Mouse (Mus musculus): ENCODE results near the gene Sept9. TPM values are rescaled to one million over a fixed set of nuclear protein-coding genes. Genes with fewer than 3 reads are reported as not detected.

Sept9 gene
- total and polyA plus RNA-seq, 3 experiments, result 115 to 469 (median 292) TPM

DNA sequence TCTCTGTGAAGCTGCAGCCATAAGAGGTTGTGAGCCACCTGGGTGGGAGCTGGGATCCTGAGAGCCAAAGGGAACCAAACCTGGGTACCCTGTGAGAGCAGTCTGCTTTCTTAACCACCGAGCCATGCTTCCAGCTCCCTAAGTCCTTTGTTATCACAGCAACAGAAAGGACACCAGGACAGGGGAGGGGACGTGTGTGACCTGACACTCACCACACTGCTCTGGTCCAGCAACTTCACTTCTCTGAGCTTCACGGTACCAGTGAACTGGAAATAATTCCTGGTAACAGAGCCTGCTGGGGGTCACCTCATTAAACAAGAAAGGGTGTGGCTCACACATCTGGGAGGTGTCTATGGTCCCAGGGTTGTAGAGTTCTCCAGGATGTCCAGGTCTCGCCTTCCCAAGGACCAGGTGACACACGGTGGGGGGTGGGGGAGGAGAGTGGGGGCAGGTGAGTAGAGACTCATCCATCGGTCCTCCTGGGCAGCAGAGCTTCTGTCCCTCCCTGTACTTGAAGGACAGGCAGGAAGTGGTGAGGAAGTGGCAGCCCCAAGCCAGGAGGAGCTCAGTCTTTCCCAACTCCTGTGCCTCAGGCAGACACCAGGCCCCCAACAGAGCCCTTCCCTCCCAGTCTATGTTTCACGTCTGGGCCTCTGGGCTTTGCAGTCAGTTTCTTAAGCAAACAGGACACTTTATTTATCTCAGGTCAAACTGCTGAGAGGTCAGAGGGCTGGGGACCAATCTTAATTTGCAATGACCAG, 191.5 kb downstream of the Sept9 start:
- DNase-seq (ENCODE audit: low spot score) (no peak), ATAC-seq (ENCODE audit: extremely low read depth, insufficient number of reproducible peaks, low FRiP score, poor library complexity, severe bottlenecking) (no peak)
- no peaks in the 10 kb centered on the region for H3K36me3 ChIP-seq (replicated peaks)
- no peak overlapping the region for H3K4me3 ChIP-seq (ENCODE audit: low read depth, low read length)
- H3K4me1 ChIP-seq (ENCODE audit: insufficient read depth, low read depth, low read length), result peaks cover 5% of the 10 kb centered on the region; the same call in 1 of the 2 replicates
- TF ChIP-seq GATA2 (IDR thresholded peaks at IDR 0.05; ENCODE audit: borderline replicate concordance, low read depth, low read length) (no peak), TAL1 (conservative IDR thresholded peaks at IDR 0.05; ENCODE audit: low read depth, low read length) (no peak), GATA1 (IDR thresholded peaks at IDR 0.05; ENCODE audit: borderline replicate concordance, low read length) (no peak), CTCF (IDR thresholded peaks at IDR 0.05; ENCODE audit: low read depth, low read length) (no peak), POLR2AphosphoS5 (IDR thresholded peaks at IDR 0.05; ENCODE audit: insufficient replicate concordance, low read depth, low read length) (no peak)
- H3K27me3 ChIP-seq (ENCODE audit: insufficient read depth, low read length), result peaks cover 36% of the 10 kb centered on the region
- H3K9me3 ChIP-seq (replicated peaks), result no peaks in the 10 kb centered on the region

DNA sequence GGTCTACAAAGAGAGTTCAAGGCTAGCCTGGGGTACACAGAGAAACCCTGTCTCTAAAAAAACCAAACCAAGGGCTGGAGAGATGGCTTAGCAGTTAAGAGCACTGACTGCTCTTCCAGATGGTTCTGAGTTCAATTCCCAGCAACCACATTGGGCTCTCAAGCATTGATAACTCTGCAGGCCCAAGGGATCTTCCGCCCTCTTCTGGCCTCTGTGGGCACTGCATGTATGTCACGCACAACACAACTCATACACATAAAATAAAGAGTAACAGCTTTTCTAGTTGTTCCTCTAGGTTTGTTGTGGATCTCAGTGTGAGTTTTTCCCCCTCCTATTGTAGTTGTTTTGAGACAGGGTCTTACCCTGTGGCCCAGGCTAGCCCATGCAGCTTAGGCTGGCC, 192.8 kb downstream of the Sept9 start:
- peaks cover 5% of the 10 kb centered on the region; the same call in 1 of the 2 replicates for H3K4me1 ChIP-seq (ENCODE audit: insufficient read depth, low read depth, low read length)
- H3K4me3 ChIP-seq (ENCODE audit: low read depth, low read length), result no peak overlapping the region
- no peaks in the 10 kb centered on the region for H3K36me3 ChIP-seq (replicated peaks)
- peaks cover 37% of the 10 kb centered on the region for H3K27me3 ChIP-seq (ENCODE audit: insufficient read depth, low read length)
- ATAC-seq (ENCODE audit: extremely low read depth, insufficient number of reproducible peaks, low FRiP score, poor library complexity, severe bottlenecking) (no peak), DNase-seq (ENCODE audit: low spot score) (no peak)
- no peaks in the 10 kb centered on the region for H3K9me3 ChIP-seq (replicated peaks)
- TF ChIP-seq CTCF (IDR thresholded peaks at IDR 0.05; ENCODE audit: low read depth, low read length), result peak; percentile 88
- TF ChIP-seq TAL1 (conservative IDR thresholded peaks at IDR 0.05; ENCODE audit: low read depth, low read length), result no peak

DNA sequence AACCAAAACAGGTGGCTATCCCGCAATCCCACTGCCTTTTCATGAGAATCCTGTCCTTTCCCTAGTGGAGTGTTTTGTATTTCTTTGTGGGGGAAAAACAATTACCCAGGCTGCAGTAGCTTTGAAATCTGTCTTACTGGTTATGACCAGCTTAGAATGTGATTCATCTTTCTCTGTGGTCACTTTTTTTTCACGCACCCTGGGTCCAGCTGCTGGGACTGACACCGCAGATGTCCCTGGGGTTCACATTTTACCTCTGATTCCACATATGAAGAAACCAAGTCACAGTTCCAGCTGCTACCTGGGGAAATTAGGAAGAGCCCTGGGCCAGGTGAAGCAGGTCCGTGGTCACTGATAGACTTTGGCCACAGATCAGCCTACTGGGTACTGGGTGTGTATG, 194.3 kb downstream of the Sept9 start:
- Histone ChIP-seq H3K27me3 (ENCODE audit: insufficient read depth, low read length) (peaks cover 33% of the 10 kb centered on the region), H3K9me3 (replicated peaks) (no peaks in the 10 kb centered on the region), H3K4me3 (ENCODE audit: low read depth, low read length) (no peak overlapping the region), H3K4me1 (ENCODE audit: insufficient read depth, low read depth, low read length) (peaks cover 5% of the 10 kb centered on the region; the same call in 1 of the 2 replicates), H3K36me3 (replicated peaks) (no peaks in the 10 kb centered on the region)
- no peak for ATAC-seq (ENCODE audit: extremely low read depth, insufficient number of reproducible peaks, low FRiP score, poor library complexity, severe bottlenecking)
- no peak for DNase-seq (ENCODE audit: low spot score)
- TF ChIP-seq POLR2AphosphoS5 (IDR thresholded peaks at IDR 0.05; ENCODE audit: insufficient replicate concordance, low read depth, low read length) (no peak), GATA1 (IDR thresholded peaks at IDR 0.05; ENCODE audit: borderline replicate concordance, low read length) (no peak), CTCF (IDR thresholded peaks at IDR 0.05; ENCODE audit: low read depth, low read length) (no peak), TAL1 (conservative IDR thresholded peaks at IDR 0.05; ENCODE audit: low read depth, low read length) (no peak), GATA2 (IDR thresholded peaks at IDR 0.05; ENCODE audit: borderline replicate concordance, low read depth, low read length) (no peak)

DNA sequence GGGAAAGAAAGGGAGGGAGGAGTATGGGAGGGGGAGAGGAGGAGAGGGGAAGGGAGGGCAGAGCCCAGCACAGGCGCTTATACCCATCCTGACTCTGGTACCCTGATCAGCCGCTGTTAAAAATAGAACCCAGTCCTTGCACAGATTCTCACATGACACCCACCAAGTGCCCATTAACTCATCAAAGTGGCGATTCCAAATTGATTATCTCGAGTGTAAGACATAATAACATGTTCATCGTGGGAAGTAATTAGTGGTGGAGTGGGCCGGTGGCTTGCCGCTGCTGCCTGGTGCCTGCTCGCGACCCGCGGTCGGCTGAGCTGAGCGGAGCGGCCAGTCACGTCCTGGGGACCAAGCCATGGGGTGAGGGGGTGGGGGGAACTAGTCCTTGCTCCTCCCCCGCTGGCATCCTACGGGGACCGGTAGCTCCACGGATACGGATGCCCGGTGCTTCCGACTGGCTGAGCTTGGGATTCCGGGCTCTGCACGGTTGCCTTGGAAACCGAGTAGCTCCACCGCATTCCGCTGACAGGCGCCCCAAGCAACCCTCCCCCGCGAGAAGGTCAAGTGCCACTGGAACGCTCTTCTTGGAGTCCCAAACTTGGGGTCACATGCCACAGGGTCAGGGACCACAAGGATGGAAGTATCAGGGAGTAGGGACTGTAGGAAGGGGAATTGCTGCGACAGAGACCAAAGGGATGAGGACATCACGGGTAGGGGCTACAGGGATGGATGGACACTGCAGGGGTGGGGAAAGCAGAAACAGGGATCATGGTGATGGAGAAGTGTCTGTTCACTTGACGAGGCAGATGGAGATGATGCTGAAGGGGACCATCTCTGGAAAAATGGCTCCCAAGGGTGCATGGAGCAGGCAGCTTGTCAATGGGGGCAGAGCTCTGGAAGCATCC, 195.0 kb downstream of the Sept9 start:
- no peaks in the 10 kb centered on the region for H3K36me3 ChIP-seq (replicated peaks)
- DNase-seq (ENCODE audit: low spot score), result no peak
- peaks cover 5% of the 10 kb centered on the region; the same call in 1 of the 2 replicates for H3K4me1 ChIP-seq (ENCODE audit: insufficient read depth, low read depth, low read length)
- peaks cover 38% of the 10 kb centered on the region for H3K27me3 ChIP-seq (ENCODE audit: insufficient read depth, low read length)
- H3K9me3 ChIP-seq (replicated peaks), result no peaks in the 10 kb centered on the region
- no peak for TF ChIP-seq CTCF (IDR thresholded peaks at IDR 0.05; ENCODE audit: low read depth, low read length)
- TF ChIP-seq POLR2AphosphoS5 (IDR thresholded peaks at IDR 0.05; ENCODE audit: insufficient replicate concordance, low read depth, low read length), result no peak
- no peak for TF ChIP-seq GATA1 (IDR thresholded peaks at IDR 0.05; ENCODE audit: borderline replicate concordance, low read length)
- TF ChIP-seq GATA2 (IDR thresholded peaks at IDR 0.05; ENCODE audit: borderline replicate concordance, low read depth, low read length), result no peak
- no peak for TF ChIP-seq TAL1 (conservative IDR thresholded peaks at IDR 0.05; ENCODE audit: low read depth, low read length)
- no peak for ATAC-seq (ENCODE audit: extremely low read depth, insufficient number of reproducible peaks, low FRiP score, poor library complexity, severe bottlenecking)
- no peak overlapping the region for H3K4me3 ChIP-seq (ENCODE audit: low read depth, low read length)

DNA sequence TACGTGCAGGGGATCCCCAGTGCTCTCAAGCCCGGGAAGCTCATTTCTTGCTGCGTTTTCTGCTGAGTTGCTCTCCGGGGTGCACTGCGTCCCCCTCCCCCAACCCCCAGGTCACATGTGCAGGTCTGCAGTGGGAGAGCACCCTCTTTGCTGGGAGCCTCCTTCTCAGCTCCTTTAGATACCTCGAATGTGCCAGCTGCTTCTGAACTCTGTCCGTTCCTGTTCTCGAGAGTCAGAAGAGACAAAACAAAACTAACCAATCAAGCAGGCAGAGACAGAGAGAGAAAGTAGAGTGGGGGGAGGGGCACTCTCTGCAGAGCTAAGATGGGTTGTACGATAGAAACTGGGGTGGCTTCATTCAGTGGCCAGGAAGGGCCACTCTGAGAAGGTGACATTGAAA, 195.8 kb downstream of the Sept9 start:
- Histone ChIP-seq H3K4me1 (ENCODE audit: insufficient read depth, low read depth, low read length) (peaks cover 5% of the 10 kb centered on the region; the same call in 1 of the 2 replicates), H3K9me3 (replicated peaks) (no peaks in the 10 kb centered on the region), H3K36me3 (replicated peaks) (no peaks in the 10 kb centered on the region), H3K27me3 (ENCODE audit: insufficient read depth, low read length) (peaks cover 39% of the 10 kb centered on the region), H3K4me3 (ENCODE audit: low read depth, low read length) (no peak overlapping the region)
- no peak for ATAC-seq (ENCODE audit: extremely low read depth, insufficient number of reproducible peaks, low FRiP score, poor library complexity, severe bottlenecking)
- no peak for DNase-seq (ENCODE audit: low spot score)
- no peak for TF ChIP-seq GATA1 (IDR thresholded peaks at IDR 0.05; ENCODE audit: borderline replicate concordance, low read length)
- TF ChIP-seq POLR2AphosphoS5 (IDR thresholded peaks at IDR 0.05; ENCODE audit: insufficient replicate concordance, low read depth, low read length), result no peak
- no peak for TF ChIP-seq TAL1 (conservative IDR thresholded peaks at IDR 0.05; ENCODE audit: low read depth, low read length)

DNA sequence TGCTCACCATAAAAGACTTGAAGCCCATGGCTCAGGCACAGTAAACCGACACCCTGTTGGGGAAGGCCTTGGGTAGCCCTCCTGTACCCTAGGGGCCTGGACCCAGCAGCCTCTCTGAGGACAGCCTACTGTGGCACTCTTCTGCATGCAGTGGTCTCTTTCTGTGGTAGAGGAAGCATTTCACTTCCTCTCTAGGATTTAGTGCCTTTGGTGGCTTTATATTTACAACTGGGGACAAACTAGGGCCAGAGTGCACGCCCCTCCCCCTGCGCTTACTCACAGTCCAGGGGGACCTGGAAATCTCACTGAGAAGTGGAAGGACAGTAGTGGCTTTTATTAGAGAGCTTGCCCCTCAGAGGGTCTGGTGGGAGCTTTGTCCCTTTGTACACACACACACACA, 197.5 kb downstream of the Sept9 start:
- Histone ChIP-seq H3K36me3 (replicated peaks) (no peaks in the 10 kb centered on the region), H3K27me3 (ENCODE audit: insufficient read depth, low read length) (peaks cover 37% of the 10 kb centered on the region), H3K9me3 (replicated peaks) (no peaks in the 10 kb centered on the region), H3K4me1 (ENCODE audit: insufficient read depth, low read depth, low read length) (no peaks in the 10 kb centered on the region; the same call in 1 of the 2 replicates), H3K4me3 (ENCODE audit: low read depth, low read length) (no peak overlapping the region)
- ATAC-seq (ENCODE audit: extremely low read depth, insufficient number of reproducible peaks, low FRiP score, poor library complexity, severe bottlenecking) (no peak), DNase-seq (ENCODE audit: low spot score) (no peak)
- no peak for TF ChIP-seq GATA1 (IDR thresholded peaks at IDR 0.05; ENCODE audit: borderline replicate concordance, low read length)

Data from G1E (cell line).